Mouse (Mus musculus) lung, postnatal 4 days (tissue): ENCODE measurements at regions not wholly inside any gene's neighbourhood (a gene's known extent, or its start where the extent isn't known, plus 50 kb on each side); places are given as distances from the start of the nearest gene placed in this dataset.

ENCODE experiments used
- DNase-seq, 2 experiments: peaks; one replicate each; pipeline ENCODE4 v3.0.0; 2021

- peak; percentile 33 to 50 for DNase-seq
These were observed 77.5 kb upstream of the Dapl1 start for GRCm38 (mm10) chr2:59406976-59407375.

DNA sequence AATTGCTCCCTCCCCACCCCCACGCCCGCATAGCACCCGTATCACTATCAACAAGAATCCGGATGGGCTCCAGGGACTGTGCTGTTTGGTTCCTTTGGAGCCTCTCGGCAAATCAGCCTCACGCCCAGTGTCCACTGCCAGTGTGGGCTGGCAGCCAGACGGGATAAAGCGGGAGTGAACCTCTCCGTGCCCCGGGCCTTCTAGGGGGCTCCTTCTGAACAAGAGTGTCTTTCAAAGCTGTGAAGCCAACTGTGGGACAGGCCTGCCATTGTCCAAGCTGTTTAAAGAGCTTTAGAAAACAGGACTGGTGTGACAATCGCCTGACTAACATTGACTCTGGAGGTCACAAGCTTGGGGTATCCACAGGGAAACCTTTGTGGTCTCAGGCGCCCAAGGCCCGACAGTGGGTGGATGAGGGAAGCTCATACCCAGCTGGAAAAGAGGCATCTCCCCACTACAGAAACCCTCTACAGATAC, 76.9 kb upstream of the Dapl1 start:
- peak; percentile 27 to 51 for DNase-seq

DNA sequence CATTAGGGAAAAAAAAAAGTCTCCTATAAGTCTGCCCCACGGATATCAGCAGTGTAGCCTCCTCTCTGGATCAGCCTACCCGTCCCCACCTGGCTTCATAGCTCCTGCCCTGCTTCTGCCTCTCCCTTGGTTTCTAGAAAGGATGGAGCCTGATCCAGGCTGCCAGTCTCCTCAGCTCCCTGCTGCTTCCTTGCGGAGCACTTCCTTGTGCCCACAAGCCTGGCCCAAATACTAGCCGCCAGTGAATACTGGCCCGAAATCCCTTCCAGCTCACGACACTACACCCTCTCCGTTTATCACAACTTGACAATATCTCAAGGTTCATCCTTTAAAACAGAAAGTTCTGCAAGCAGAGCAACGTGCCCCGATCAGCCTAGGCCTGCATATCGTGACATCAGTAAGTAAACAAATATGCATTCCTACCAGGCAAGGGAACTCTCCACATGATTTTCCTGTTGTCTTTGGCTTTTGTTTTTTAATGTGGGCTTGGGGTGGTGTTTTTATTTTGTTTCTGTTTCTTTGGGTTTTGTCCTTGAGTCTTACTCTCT, 76.3 kb upstream of the Dapl1 start:
- DNase-seq: no peak

GRCm38 (mm10) chr2:59414612-59415011, 69.8 kb upstream of the Dapl1 start:
- no peak for DNase-seq

DNA sequence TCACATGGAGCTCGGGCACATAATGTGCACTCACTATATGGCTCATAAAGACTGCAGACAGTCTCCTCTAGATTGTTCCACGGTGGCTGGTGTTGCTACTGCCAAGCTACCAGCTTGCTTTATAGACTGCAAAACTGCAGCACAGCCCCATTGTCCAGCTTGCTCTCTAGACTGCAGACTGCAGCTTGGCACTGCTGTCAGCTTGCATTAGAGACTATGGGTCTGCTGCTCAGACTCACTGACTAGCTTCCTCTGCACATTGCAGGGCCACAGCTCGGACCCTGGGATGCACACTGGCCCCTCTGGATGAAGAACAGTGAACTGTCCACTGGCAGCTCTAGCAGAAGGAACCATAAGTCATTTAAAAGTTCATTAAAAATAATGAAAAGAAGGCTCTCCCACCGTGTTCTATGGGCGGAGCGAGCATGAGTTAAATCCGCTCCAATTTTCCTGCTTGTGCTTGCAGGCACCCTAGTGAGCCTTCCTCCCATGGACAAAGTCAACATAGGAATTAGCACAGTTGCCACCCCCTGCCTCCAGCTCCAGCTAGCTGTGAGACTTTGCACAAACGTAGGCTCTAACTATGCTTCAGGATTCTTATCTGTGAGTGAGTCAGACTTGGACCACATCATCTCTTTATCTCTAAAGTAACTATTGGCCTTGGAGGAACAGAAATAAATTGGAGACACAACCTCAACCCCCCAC, 67.8 kb upstream of the Dapl1 start:
- DNase-seq: no peak

GRCm38 (mm10) chr2:59417384-59417955, 67.0 kb upstream of the Dapl1 start:
- DNase-seq: no peak

DNA sequence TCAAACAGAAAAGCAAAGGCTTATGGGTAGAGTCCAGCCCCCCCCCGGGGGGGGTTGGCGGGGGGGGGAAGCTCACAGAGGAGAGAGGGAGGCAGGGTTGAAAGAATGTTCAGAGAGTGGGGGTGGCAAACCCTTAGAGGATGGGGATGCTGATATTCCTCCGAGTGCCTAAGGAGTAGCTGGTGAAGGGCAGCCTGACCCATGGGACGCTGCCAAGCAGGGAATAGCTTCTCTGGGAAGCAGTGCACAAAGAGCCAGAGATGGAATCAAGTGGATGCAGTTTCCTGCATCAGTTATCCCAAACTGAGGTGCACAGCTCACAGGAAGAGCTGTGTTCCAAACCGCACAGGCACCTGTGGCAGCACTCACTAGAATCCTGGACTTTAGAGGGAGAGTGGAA, 64.0 kb upstream of the Dapl1 start:
- DNase-seq: no peak

DNA sequence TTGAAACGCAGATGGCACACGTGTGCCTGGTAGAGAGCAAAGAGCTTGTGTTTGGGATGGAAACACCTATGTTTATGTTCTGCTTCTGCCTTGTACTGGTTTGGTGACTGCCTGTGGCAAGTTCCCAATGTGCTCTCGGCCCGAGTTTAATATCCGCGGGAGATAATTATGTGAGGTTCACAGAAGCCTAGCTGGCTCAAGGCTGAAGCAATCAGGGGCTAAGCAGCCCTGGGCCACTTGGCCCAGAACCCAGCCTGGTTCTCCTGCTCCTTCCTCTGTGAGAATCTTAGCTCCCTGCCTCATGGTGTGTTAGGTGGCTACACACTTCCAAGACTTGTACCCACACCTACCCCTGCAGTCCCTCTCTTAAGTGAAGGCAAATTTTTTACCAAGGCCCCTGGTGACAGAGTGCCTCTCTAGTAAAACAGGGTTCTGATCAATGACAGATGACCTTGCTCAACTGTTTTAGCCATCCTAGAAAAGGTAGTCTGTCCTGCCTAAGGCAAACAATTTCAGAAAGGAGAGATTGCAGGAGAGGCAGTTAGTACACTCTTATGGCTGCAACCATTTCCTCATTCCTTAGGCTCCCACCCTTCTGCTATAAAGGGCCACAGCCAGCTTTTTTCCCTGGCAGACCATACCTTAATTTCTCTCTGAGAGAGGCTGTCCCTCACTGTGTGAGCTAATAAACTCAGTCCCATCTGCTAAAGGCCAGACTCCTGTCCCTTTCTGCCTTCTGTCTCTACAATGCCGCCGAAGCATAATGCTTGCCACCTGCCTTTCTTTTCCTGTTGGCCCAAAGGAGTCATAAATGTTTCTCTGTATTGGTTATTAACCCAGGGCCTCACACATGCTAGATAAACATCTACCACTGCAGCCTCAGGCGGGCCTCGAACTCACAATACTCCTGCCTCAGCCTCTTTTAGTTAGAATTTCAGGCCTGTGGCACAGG, 61.9 kb upstream of the Dapl1 start:
- no peak for DNase-seq

DNA sequence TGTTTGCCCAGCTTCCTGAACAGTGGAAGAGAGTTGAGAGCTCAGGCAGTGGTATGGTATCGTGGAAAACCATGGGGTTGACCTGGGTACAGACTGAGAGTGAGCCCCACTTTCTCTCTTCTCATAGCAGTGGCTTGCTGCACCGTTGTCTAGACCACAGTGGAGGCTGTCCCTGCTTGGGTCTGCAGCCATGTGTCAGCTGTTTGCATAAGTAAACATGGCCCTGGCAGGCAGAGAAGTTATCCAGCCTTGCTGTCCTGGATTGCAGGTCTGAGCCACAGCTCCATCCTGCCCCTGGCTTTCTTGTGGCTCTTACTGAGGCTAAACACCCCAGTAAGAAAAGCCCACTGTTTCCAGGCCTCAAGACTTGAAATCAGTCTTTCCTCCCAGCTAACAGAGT, 60.2 kb upstream of the Dapl1 start:
- no peak for DNase-seq

- DNase-seq: peak; percentile 35 to 43
These were observed 59.7 kb upstream of the Dapl1 start for GRCm38 (mm10) chr2:59424729-59425128.

DNA sequence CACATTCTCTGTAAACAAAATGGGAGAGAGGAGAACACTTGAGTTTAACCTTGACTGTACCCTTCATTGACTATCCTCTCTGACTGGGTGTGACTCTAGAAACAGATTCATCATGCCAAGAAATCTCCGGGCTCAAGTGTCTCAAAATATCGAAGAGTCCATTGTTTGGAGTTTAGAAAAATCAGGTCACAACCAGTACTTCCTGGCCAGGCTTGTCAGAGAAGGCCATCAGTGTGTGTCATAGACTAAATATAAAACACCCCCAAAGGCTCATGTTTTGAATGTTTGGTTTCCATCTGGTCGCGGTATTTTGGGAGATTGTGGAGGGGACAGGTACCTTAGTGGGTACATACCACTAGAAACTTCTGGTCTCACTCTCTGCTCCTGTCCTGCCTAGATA, 58.6 kb upstream of the Dapl1 start:
- DNase-seq: no peak

GRCm38 (mm10) chr2:59431466-59431865, 53.0 kb upstream of the Dapl1 start:
- no peak for DNase-seq

DNA sequence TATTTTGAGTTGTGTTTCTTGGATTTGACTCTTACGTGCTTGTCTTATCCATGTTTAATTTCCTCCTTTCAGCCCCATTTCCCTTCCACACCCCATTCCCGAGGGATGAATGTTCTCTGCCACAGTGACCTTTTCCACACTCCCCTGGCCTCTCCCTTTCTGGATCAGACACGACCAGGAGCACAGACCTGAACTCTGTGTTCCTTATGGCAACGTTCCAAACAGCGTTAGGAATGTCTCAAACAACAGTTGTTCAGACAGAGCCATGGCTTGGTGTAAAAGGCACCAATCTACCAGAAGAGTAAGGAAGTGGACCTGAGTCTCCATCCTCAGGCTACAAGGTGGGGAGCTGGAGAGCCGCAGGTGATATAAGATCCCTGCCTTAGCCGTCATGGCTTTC, 52.6 kb upstream of the Dapl1 start:
- no peak for DNase-seq
